Mouse (Mus musculus) ovary, adult 18-20 months (tissue): ENCODE measurements around the gene Nudc.

Experiments
- DNase-seq: peaks from one replicate; pipeline ENCODE4 v3.0.0; 2022; ENCODE audit warnings: low spot score, mixed read lengths

Gene Nudc

DNA sequence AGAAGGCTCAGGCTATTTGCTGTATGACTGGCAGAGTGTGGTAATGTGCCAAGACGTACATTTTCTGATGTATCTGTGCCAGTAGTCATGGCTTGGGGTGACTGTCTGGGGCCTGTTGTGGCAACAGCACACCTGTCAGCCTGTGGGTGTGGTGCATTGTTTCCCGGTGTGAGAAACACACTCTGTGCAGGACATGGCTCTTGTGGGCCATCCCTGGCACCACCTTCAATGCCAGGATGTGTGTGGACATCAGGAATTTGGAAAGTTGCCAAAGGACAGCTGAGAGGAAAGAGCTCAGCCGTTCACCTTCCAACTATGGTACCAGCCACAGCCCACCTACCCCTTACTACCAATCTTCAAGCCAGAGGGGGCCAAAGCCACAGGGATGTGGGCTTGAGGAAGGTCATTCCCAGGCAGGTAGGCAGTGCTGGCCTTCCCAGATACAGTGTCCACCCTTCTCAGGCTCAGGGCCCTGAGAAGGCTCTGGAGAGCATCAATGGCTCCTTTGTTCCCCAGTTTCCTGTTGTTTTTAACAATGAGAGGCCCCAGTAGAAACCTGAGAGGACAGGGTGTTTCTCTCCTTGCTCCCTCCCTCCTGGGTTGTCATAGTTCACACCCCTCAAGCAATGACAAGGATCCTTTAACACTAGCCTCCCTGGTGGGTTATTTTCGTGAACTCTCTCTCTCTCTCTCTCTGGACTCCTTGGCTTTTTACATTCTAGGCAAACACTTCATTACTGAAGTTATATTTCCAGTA is 56.1 kb downstream of the Nudc start:
- no peak for DNase-seq

GRCm38 (mm10) chr4:133488619-133489392 is 57.0 kb downstream of the Nudc start:
- no peak for DNase-seq

- no peak for DNase-seq
Measured at GRCm38 (mm10) chr4:133486673-133487357, 59.0 kb downstream of the Nudc start.

- DNase-seq: no peak
Measured at GRCm38 (mm10) chr4:133485691-133486425, 59.9 kb downstream of the Nudc start.

GRCm38 (mm10) chr4:133484266-133485025 is 61.4 kb downstream of the Nudc start:
- DNase-seq: no peak
